Mouse (Mus musculus) retina, postnatal 7 days (tissue): ENCODE results near the gene Gm44579.
A peak's percentile ranks its signal among the peaks of the same experiment; 100 is the strongest.

ENCODE experiments used
- DNase-seq: peaks from one replicate; pipeline ENCODE4 v3.0.0-alpha.2; 2012; ENCODE audit warnings: low read depth, low spot score

Gm44579 gene

DNA sequence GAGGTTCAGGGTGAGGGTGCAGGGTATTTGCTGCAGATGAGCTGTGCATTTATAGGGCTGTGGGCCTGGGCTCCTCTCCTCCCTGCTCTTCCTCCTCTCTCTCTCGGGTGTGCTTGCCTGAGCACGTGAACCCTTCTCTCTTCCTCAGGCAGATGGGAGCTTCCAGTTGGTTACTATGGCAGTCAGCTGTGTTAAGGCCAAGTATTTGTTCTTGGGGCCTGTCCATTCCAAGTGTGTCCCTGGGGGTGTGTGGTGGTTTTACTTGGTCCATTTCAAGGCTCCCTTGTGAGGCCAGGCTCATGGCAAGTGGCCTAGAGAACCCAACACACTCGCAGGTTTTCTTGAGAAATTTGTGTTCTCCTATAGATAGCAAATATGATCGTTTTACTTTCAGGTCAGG lies at the start of gene Gm44579, which contains the start of gene Olfr287:
TSS of gene Gm44579 (minus strand) at position 101 of the 400 bp plus-strand sequence.
TSS of gene Olfr287 (minus strand) at position 180 of the 400 bp plus-strand sequence.
- DNase-seq = no peak

DNA sequence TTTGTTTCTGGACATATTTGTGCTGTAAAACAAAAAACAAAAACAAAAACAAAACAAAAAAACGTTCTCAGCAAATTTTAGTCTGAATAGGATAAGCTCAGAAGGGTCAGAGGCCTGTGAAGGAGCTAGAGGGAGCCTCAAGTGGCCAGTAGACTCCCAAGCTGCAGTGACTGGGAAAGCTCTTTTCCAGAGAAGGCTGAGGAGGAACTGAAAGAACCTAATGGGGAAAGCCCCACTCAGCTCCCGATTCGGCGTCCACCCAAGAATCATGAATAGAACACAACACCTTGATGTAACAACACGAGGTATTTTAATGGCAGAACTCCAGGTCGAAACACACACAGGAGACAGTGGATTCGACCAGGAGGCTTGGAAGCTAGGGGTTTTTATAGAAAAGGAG lies 37.0 kb upstream of the Gm44579 start:
- no peak for DNase-seq

- DNase-seq = no peak
These were observed 36.4 kb upstream of the Gm44579 start, which contains the start of gene H1fnt for GRCm38 (mm10) chr15:98257193-98257592. Gene H1fnt, minus strand, starts transcription at chr15:98257293.

DNA sequence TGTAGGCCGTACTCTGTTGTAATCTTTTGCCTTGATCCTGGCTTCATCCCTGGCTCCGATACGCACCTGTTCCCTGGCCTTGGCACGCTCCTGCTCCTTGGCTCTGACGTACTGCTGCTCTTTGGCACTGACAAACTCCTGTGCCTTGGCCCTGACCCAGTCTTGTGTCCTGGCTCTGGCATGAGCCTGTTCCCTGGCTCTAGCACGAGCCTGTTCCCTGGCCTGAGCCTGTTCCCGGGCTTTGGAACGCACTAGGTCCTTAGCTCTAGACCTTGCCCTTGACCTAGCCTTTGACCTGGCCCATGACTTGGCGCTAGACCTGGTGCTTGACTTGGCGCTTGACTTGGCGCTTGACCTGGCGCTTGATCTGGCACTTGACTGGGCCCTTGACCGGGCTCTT lies 35.5 kb upstream of the Gm44579 start:
- DNase-seq = no peak

- DNase-seq = no peak
These were observed 14.7 kb upstream of the Gm44579 start for GRCm38 (mm10) chr15:98235442-98235841.

- no peak for DNase-seq
These were observed 13.6 kb upstream of the Gm44579 start, which contains the start of gene Olfr286 for GRCm38 (mm10) chr15:98234350-98234749. Gene Olfr286, minus strand, starts transcription at chr15:98234450.

DNA sequence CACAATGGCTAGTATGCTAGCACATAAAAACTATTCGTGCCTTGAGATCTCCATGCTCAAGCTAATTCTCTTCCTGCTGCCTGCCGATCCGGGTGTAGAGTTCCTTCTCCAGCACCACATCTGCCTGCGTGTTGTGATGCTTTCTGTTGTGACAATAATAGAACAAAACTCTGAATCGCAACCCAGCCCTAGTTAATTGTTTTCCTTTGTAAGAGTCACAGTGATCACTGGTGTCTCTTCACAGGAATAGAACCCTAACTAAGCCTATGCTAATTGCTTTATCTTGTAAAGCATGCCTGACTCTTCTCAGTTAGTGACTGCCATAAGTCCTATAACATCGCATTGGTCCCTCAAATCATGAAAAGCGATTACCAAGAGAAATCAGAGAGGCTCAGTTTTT lies 5.3 kb upstream of the Gm44579 start:
- DNase-seq = no peak

GRCm38 (mm10) chr15:98225610-98226009 lies 4.8 kb upstream of the Gm44579 start:
- no peak for DNase-seq

- no peak for DNase-seq
These were observed 1.6 kb upstream of the Gm44579 start for GRCm38 (mm10) chr15:98222377-98222776.

DNA sequence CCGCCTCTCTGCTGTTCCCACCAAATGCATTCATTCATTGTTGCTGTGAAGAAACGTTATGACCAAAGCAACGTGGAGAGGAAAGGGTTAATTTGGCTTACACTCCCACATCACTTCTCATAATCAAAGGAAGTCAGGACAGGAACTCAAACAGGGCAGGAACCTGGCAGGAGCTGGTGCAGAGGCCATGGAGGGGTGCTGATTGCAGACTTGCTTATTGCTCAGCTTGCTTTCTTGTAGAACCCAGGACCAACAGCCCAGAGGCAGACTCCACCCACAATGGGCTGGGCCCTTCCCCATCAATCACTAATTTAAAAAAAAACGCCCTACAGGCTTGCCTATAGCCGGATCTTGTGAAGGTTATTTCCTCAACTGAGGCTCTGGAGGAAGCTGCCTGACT lies 6.6 kb downstream of the Gm44579 start:
- DNase-seq = no peak

GRCm38 (mm10) chr15:98213336-98213870 lies 7.4 kb downstream of the Gm44579 start:
- DNase-seq = no peak

DNA sequence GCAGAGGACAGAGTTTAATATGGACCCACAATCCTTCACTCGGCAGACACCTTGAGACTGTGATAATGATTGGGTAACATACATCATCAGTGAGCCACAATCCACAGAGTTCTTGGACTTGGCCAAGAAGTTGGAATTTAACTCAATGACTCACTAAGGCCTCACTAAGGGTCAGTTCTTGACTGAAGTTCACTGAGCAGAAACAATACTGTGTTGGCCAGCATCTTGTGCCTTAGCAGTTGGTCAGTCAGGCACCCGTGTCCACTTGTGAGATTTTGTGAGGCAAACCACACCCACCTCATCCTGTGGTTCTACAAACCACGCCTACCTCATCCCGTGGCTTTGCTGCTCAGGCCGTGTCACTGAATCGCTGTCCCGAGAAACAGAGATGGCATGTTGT lies 11.1 kb downstream of the Gm44579 start:
- no peak for DNase-seq

DNA sequence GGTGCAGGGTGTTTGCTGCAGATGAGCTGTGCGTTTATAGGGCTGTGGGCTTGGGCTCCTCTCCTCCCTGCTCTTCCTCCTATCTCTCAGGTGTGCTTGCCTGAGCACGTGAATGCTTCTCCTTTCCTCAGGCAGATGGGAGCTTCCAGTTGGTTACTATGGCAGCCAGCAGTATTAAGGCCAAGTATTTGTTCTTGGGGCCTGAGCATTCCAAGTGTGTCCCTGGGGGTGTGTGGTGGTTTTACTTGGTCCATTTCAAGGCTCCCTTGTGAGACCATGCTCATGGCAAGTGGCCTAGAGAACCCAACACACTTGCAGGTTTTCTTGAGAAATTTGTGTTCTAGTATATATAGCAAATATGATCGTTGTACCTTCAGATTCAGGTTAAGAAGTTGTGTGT lies 25.3 kb downstream of the Gm44579 start, which contains the start of gene Olfr288:
TSS of gene Olfr288 (minus strand) at position 101 of the 400 bp plus-strand sequence.
- no peak for DNase-seq

GRCm38 (mm10) chr15:98184456-98184855 lies 36.3 kb downstream of the Gm44579 start:
- no peak for DNase-seq

DNA sequence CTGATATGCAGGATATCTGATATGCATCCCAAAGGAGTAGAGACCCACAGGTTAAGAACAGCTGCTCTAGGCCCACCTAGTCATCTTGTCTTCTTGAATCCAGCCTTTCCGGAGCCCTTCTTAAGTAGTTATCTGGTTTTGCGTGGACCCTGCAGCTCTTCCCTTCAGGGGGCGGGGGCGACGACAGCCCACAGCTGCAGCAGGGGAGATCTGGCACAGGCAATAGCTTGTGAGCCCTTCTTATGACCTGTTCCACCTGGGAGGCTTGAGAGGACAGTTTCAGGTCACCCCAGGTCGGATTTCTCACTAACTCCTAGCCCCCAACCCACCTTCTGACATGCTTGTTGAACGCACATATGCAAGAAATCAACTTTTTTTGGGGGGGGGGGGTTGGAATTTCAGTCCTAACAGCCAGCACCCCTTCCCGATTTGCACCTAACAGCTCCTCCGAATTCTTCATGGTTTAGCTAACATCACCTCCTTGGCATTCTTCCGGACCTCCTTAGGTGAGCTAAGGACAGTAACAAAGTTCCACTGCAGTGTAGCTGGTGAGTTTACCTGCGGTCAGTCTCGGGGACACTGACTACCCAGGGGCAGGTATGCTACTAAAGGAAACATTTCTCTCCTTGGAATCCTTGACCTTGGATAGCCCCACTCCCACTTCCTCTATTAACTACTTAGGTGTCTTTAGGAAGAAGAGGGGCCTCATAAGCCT lies 38.8 kb downstream of the Gm44579 start:
- no peak for DNase-seq

DNA sequence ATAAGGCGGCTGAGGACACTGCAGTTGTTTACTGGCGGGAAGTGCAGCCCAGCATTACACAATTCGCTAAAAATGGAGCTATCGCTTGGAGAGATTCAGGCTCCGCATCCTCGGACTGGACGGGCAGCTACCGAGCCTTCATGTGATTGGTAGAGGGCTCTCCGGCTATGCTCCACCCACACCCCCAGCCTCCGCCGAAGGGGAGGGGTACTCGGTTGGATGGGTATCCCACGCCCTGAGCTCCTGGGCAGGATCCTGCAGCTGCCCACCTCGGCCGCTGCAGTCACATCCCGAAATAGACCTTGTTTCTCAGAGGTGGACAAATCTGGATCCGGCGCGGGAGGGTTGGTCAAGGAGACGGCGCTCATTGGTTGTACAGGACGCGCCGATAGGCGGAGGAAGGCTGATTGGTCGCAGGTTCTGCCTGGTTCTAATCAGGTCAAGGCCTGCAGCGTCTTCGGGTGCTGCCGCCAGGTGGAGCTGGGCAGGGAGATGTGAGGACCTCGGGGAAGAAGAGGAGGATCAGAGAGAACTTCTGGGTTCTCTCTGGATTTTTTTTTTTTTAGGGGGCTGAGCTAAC lies 39.6 kb downstream of the Gm44579 start:
- DNase-seq = peak; percentile 86

DNA sequence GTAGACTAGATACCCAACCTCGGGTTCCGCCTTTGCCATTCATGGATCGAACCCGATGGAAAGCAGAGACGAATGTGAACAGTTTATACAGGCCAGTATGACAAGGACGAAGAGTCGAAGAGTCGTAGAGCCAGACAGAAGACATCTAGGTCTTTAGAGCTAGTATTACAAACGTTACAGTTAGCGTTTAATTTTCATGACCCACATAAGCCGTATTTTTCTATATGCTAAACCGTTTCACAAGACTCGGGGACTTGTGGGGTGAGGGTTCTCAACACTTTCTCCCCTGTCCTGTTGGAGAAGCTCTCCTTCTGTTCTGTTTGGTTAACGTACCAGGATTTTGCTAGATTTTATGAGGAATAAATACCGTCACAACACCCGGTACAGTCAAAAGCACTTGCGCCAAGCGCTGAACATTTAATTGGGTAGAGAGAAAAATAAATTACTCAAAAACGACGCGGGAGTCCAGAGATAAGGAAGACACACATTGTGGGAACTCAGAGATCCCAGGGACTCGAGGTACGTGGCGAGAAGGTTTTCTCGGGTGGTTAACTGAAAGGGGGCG lies 40.1 kb downstream of the Gm44579 start:
- DNase-seq = no peak

GRCm38 (mm10) chr15:98177320-98177719 lies 43.5 kb downstream of the Gm44579 start:
- DNase-seq = no peak

- DNase-seq = no peak
These were observed 47.0 kb downstream of the Gm44579 start for GRCm38 (mm10) chr15:98173821-98174220.

DNA sequence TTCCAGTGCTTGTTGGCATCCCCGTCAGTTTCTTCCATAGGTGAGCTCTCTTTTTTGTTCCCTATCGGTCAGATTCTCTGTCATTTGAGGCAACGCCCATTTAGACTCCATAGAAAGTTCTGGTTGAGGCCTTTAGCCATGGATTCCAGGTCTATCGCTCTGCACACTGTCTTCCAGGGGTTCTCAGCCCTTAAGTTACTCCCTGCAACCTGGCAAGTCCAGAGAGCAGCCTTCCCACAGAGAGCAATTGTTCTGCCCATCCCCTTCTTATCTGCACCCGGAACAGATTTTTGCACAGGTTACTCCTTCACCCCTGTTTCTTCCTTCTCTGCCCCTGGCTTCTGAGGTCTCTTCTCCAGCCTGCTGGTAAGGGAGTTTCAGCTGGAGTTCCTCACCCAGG lies 48.7 kb downstream of the Gm44579 start:
- DNase-seq = no peak

- no peak for DNase-seq
These were observed 49.9 kb downstream of the Gm44579 start for GRCm38 (mm10) chr15:98170917-98171316.

- DNase-seq = no peak
These were observed 50.4 kb downstream of the Gm44579 start for GRCm38 (mm10) chr15:98170365-98170764.

GRCm38 (mm10) chr15:98168622-98169004 lies 52.2 kb downstream of the Gm44579 start:
- no peak for DNase-seq
